Mouse (Mus musculus) C2C12 (cell line): ENCODE data around the gene Polg2. TPM values are rescaled to one million over a fixed set of nuclear protein-coding genes. Genes with fewer than 3 reads are reported as not detected.
"Not testable (repeated sequence)": the region's sequence is repeated elsewhere in the genome, so short reads cannot be mapped to it uniquely, and the experiment has no call there.

Source experiments
- H3K27me3 ChIP-seq: one replicate; pipeline ENCODE4 v1.6.1; 2011; ENCODE audit not compliant: control insufficient read depth, insufficient read depth, insufficient read length
- H3K36me3 ChIP-seq: one replicate; pipeline ENCODE4 v1.6.1; 2011; ENCODE audit not compliant: control insufficient read depth, insufficient read depth
- H3K4me3 ChIP-seq: one replicate; pipeline ENCODE4 v1.5.1; 2011; ENCODE audit warnings: mild to moderate bottlenecking, control low read depth; ENCODE audit not compliant: poor library complexity, insufficient read depth, severe bottlenecking
- H3K79me2 ChIP-seq: one replicate; pipeline ENCODE4 v1.6.1; 2011; ENCODE audit not compliant: control insufficient read depth, insufficient read depth
- H3K79me3 ChIP-seq: one replicate; pipeline ENCODE4 v1.6.1; 2011; ENCODE audit warnings: low read depth, control low read depth
- H3ac ChIP-seq: one replicate; pipeline ENCODE3; 2011; ENCODE audit warnings: low read depth; ENCODE audit not compliant: control insufficient read depth, insufficient read length
- CEBPB ChIP-seq: IDR thresholded peaks from one replicate; pipeline ENCODE4 v1.6.1; 2011; ENCODE audit warnings: low read depth, mild to moderate bottlenecking, control low read depth, moderate library complexity
- CTCF ChIP-seq: IDR thresholded peaks from one replicate; pipeline ENCODE4 v1.5.1; 2011; ENCODE audit not compliant: control insufficient read depth, insufficient read depth, insufficient read length
- FOSL1 ChIP-seq: IDR thresholded peaks from one replicate; pipeline ENCODE4 v1.8.0; 2011; ENCODE audit warnings: mild to moderate bottlenecking, low read length; ENCODE audit not compliant: poor library complexity, insufficient read depth, severe bottlenecking
- MAX ChIP-seq: IDR thresholded peaks from one replicate; pipeline ENCODE4 v1.6.1; 2011; ENCODE audit warnings: mild to moderate bottlenecking, control low read depth
- MYOD1 ChIP-seq: IDR thresholded peaks from one replicate; pipeline ENCODE4 v1.6.1; 2011; ENCODE audit warnings: low read depth; ENCODE audit not compliant: control insufficient read depth, insufficient read length
- MYOG ChIP-seq: IDR thresholded peaks from one replicate; pipeline ENCODE4 v1.6.1; 2011; ENCODE audit not compliant: control insufficient read depth, insufficient read length; ENCODE audit errors: extremely low read depth
- USF1 ChIP-seq: IDR thresholded peaks from one replicate; pipeline ENCODE4 v1.6.1; 2011; ENCODE audit warnings: low read depth, mild to moderate bottlenecking, control low read depth, moderate library complexity
- polyA plus RNA-seq: library from polyadenylated mRNA; unstranded; fragments of >200 nt; fragmentation: generic; extraction: Trizol; gene quantifications from one replicate; pipeline ENCODE4 v1.2.1, GENCODE M21; 2012; ENCODE audit warnings: missing spikeins

Polg2 gene
- polyA plus RNA-seq, 1 experiment, result 6.9 TPM

- H3K4me3 ChIP-seq, result no peak overlapping the region
- no peaks in the 10 kb centered on the region for H3K79me3 ChIP-seq
- no peaks in the 10 kb centered on the region for H3K27me3 ChIP-seq
- peak overlapping the region; percentile 23 for H3ac ChIP-seq
- TF ChIP-seq CEBPB, result no peak
- no peak for TF ChIP-seq MYOD1
- no peak for TF ChIP-seq CTCF
- TF ChIP-seq FOSL1, result no peak
- no peak for TF ChIP-seq MYOG
- no peak for TF ChIP-seq USF1
- no peak for TF ChIP-seq MAX
- H3K36me3 ChIP-seq, result no peaks in the 10 kb centered on the region
- no peaks in the 10 kb centered on the region for H3K79me2 ChIP-seq
These were observed 37.5 kb downstream of the Polg2 start for GRCm38 (mm10) chr11:106741826-106742225.

GRCm38 (mm10) chr11:106741232-106741631, 38.1 kb downstream of the Polg2 start:
- TF ChIP-seq FOSL1, result no peak
- TF ChIP-seq CTCF, result no peak
- TF ChIP-seq MAX, result no peak
- no peak for TF ChIP-seq USF1
- TF ChIP-seq MYOG, result no peak
- TF ChIP-seq MYOD1, result no peak
- no peak for TF ChIP-seq CEBPB
- Histone ChIP-seq H3K79me2 (no peaks in the 10 kb centered on the region), H3ac (no peak overlapping the region), H3K4me3 (no peak overlapping the region), H3K36me3 (no peaks in the 10 kb centered on the region), H3K79me3 (no peaks in the 10 kb centered on the region), H3K27me3 (no peaks in the 10 kb centered on the region)

GRCm38 (mm10) chr11:106740724-106741123, 38.6 kb downstream of the Polg2 start:
- H3ac ChIP-seq, H3K79me3 ChIP-seq, H3K79me2 ChIP-seq, H3K4me3 ChIP-seq, H3K27me3 ChIP-seq, H3K36me3 ChIP-seq: not testable (repeated sequence)

GRCm38 (mm10) chr11:106739116-106739515, 40.2 kb downstream of the Polg2 start:
- Histone ChIP-seq H3K27me3 (no peaks in the 10 kb centered on the region), H3K36me3 (no peaks in the 10 kb centered on the region), H3ac (no peak overlapping the region), H3K79me3 (no peaks in the 10 kb centered on the region), H3K4me3 (no peak overlapping the region), H3K79me2 (no peaks in the 10 kb centered on the region)
- TF ChIP-seq CTCF (no peak), MYOG (no peak), CEBPB (no peak)

GRCm38 (mm10) chr11:106737178-106737621, 42.1 kb downstream of the Polg2 start:
- H3ac ChIP-seq, result no peak overlapping the region
- TF ChIP-seq MYOG (no peak), CTCF (no peak)
- no peaks in the 10 kb centered on the region for H3K79me3 ChIP-seq
- H3K27me3 ChIP-seq, result no peaks in the 10 kb centered on the region
- H3K79me2 ChIP-seq, result no peaks in the 10 kb centered on the region
- no peak overlapping the region for H3K4me3 ChIP-seq
- H3K36me3 ChIP-seq, result no peaks in the 10 kb centered on the region

- no peaks in the 10 kb centered on the region for H3K79me2 ChIP-seq
- H3ac ChIP-seq, result no peak overlapping the region
- no peaks in the 10 kb centered on the region for H3K79me3 ChIP-seq
- no peak for TF ChIP-seq MYOG
- no peak for TF ChIP-seq MAX
- TF ChIP-seq FOSL1, result no peak
- no peak for TF ChIP-seq USF1
- TF ChIP-seq MYOD1, result no peak
- no peak for TF ChIP-seq CEBPB
- no peak for TF ChIP-seq CTCF
- H3K27me3 ChIP-seq, result no peaks in the 10 kb centered on the region
- no peak overlapping the region for H3K4me3 ChIP-seq
- H3K36me3 ChIP-seq, result no peaks in the 10 kb centered on the region
These were observed 42.7 kb downstream of the Polg2 start for GRCm38 (mm10) chr11:106736614-106737013.

GRCm38 (mm10) chr11:106730714-106731113, 48.6 kb downstream of the Polg2 start:
- no peaks in the 10 kb centered on the region for H3K27me3 ChIP-seq
- TF ChIP-seq CEBPB, result no peak
- no peak overlapping the region for H3K4me3 ChIP-seq
- H3K79me3 ChIP-seq, result no peaks in the 10 kb centered on the region
- H3ac ChIP-seq, result no peak overlapping the region
- H3K79me2 ChIP-seq, result no peaks in the 10 kb centered on the region
- H3K36me3 ChIP-seq, result no peaks in the 10 kb centered on the region
